Mouse (Mus musculus) G1E (cell line): ENCODE data around the gene Papolb. TPM values are rescaled to one million over a fixed set of nuclear protein-coding genes. Genes with fewer than 3 reads are reported as not detected.

Source experiments
- ATAC-seq: 2 replicates; pipeline ENCODE4 v1.8.0; 2016; ENCODE audit warnings: mild to moderate bottlenecking; ENCODE audit not compliant: insufficient number of reproducible peaks, poor library complexity, low FRiP score, severe bottlenecking; ENCODE audit errors: extremely low read depth
- DNase-seq: peaks from one replicate; pipeline ENCODE4 v3.0.0; 2012; ENCODE audit warnings: low spot score
- H3K27me3 ChIP-seq: 2 replicates; pipeline ENCODE4 v1.6.1; 2012; ENCODE audit warnings: mild to moderate bottlenecking, low read length, inconsistent platforms; ENCODE audit not compliant: insufficient read depth
- H3K36me3 ChIP-seq: replicated peaks from 2 replicates; pipeline ENCODE3; 2012; ENCODE audit warnings: mild to moderate bottlenecking, inconsistent platforms
- H3K4me1 ChIP-seq: 2 replicates; pipeline ENCODE4 v1.6.1; 2012; ENCODE audit warnings: low read depth, low read length, inconsistent platforms, mixed read lengths; ENCODE audit not compliant: insufficient read depth
- H3K4me3 ChIP-seq: 2 replicates; pipeline ENCODE4 v1.5.1; 2012; ENCODE audit warnings: low read depth, mild to moderate bottlenecking, inconsistent platforms, low read length, moderate library complexity, mixed read lengths
- H3K9me3 ChIP-seq: replicated peaks from 2 replicates; pipeline ENCODE4 v1.6.1; 2012; ENCODE audit warnings: inconsistent platforms
- CTCF ChIP-seq: IDR thresholded peaks from 2 replicates; pipeline ENCODE4 v1.5.1; 2012; ENCODE audit warnings: low read depth, low read length, inconsistent platforms, mixed read lengths
- GATA1 ChIP-seq: IDR thresholded peaks from 2 replicates; pipeline ENCODE4 v1.6.1; 2012; ENCODE audit warnings: borderline replicate concordance, low read length, inconsistent platforms, mixed read lengths
- GATA2 ChIP-seq: IDR thresholded peaks from 2 replicates; pipeline ENCODE4 v1.6.1; 2012; ENCODE audit warnings: low read depth, low read length, inconsistent platforms, borderline replicate concordance
- POLR2AphosphoS5 ChIP-seq: IDR thresholded peaks from 2 replicates; pipeline ENCODE4 v1.6.1; 2012; ENCODE audit warnings: low read depth, low read length, inconsistent platforms; ENCODE audit not compliant: insufficient replicate concordance
- TAL1 ChIP-seq: conservative IDR thresholded peaks from 2 replicates; pipeline ENCODE4 v1.6.1; 2012; ENCODE audit warnings: low read depth, low read length, inconsistent platforms, mixed read lengths
- polyA plus RNA-seq: library from polyadenylated mRNA; stranded (reverse); fragments of >175 nt; gene quantifications from 2 replicates; pipeline ENCODE4 v1.2.3, GENCODE M21; 2012
- total RNA-seq, 2 experiments: library from RNA; stranded (forward) in 1 of 2; stranded (reverse) in 1 of 2; fragments of 200-1000 nt in 1 of 2; fragments of >200 nt in 1 of 2; fragmentation: Nextera tagmentation in 1 of 2; gene quantifications; 2 replicates each; pipeline ENCODE4 v1.2.3; 2014 to 2017

Papolb gene
- total RNA-seq (2014; fragmentation: Nextera tagmentation) (not detected in 2 replicates), total RNA-seq (2017) (0.06 and 0.11 TPM in 2 replicates), polyA plus RNA-seq (not detected in 2 replicates)

- ATAC-seq (no peak), DNase-seq (no peak)
- Histone ChIP-seq H3K4me1 (no peaks in the 10 kb centered on the region), H3K4me3 (no peak within 1 kb of the TSS), H3K36me3 (no peaks in the 10 kb centered on the region), H3K9me3 (no peaks in the 10 kb centered on the region), H3K27me3 (peaks cover 13% of the 10 kb centered on the region)
- TF ChIP-seq GATA1 (no peak), POLR2AphosphoS5 (no peak), CTCF (no peak), TAL1 (no peak), GATA2 (no peak)
Observed at GRCm38 (mm10) chr5:142529915-142530314, at the start of gene Papolb. Gene Papolb, minus strand, starts transcription at chr5:142530076.

- Histone ChIP-seq H3K27me3 (peaks cover 13% of the 10 kb centered on the region), H3K4me1 (peaks cover 8% of the 10 kb centered on the region), H3K36me3 (no peaks in the 10 kb centered on the region), H3K9me3 (peaks cover 4% of the 10 kb centered on the region; the same call in 1 of the 2 replicates), H3K4me3 (no peak overlapping the region)
- TF ChIP-seq CTCF = no peak
- no peak for TF ChIP-seq GATA2
- TF ChIP-seq POLR2AphosphoS5 = no peak
- no peak for TF ChIP-seq TAL1
- TF ChIP-seq GATA1 = no peak
- DNase-seq = no peak
- ATAC-seq = no peak
Observed at GRCm38 (mm10) chr5:142578192-142578591, 48.3 kb upstream of the Papolb start.

- Histone ChIP-seq H3K9me3 (peaks cover 8% of the 10 kb centered on the region; the same call in 1 of the 2 replicates), H3K4me3 (no peak overlapping the region), H3K4me1 (peaks cover 8% of the 10 kb centered on the region), H3K36me3 (no peaks in the 10 kb centered on the region), H3K27me3 (peaks cover 10% of the 10 kb centered on the region)
- ATAC-seq = peak; percentile 75
- no peak for TF ChIP-seq GATA1
- TF ChIP-seq GATA2 = no peak
- no peak for TF ChIP-seq CTCF
- TF ChIP-seq TAL1 = no peak
- TF ChIP-seq POLR2AphosphoS5 = no peak
- no peak for DNase-seq
Observed at GRCm38 (mm10) chr5:142576832-142577231, 47.0 kb upstream of the Papolb start.

- Histone ChIP-seq H3K9me3 (peaks cover 8% of the 10 kb centered on the region; the same call in 1 of the 2 replicates), H3K36me3 (no peaks in the 10 kb centered on the region), H3K27me3 (peaks cover 5% of the 10 kb centered on the region), H3K4me1 (peaks cover 8% of the 10 kb centered on the region), H3K4me3 (no peak overlapping the region; the same call in 1 of the 2 replicates)
- no peak for TF ChIP-seq POLR2AphosphoS5
- TF ChIP-seq GATA1 = no peak
- no peak for TF ChIP-seq CTCF
- no peak for TF ChIP-seq TAL1
- TF ChIP-seq GATA2 = no peak
- ATAC-seq = no peak
- DNase-seq = no peak
Observed at GRCm38 (mm10) chr5:142574323-142575057, 44.6 kb upstream of the Papolb start.

GRCm38 (mm10) chr5:142564606-142565005 lies 34.7 kb upstream of the Papolb start:
- TF ChIP-seq CTCF (no peak), TAL1 (no peak), GATA2 (no peak), GATA1 (no peak), POLR2AphosphoS5 (no peak)
- no peak for ATAC-seq
- no peak overlapping the region for H3K4me3 ChIP-seq
- H3K36me3 ChIP-seq = no peaks in the 10 kb centered on the region
- no peak for DNase-seq
- H3K9me3 ChIP-seq = no peaks in the 10 kb centered on the region
- H3K4me1 ChIP-seq = no peaks in the 10 kb centered on the region
- peaks cover 10% of the 10 kb centered on the region for H3K27me3 ChIP-seq

- peaks cover 3% of the 10 kb centered on the region; the same call in 1 of the 2 replicates for H3K27me3 ChIP-seq
- H3K9me3 ChIP-seq = no peaks in the 10 kb centered on the region
- no peak overlapping the region for H3K4me3 ChIP-seq
- H3K36me3 ChIP-seq = no peaks in the 10 kb centered on the region
- ATAC-seq = no peak
- no peak for DNase-seq
- H3K4me1 ChIP-seq = no peaks in the 10 kb centered on the region
- TF ChIP-seq CTCF = no peak
- TF ChIP-seq GATA2 = no peak
- no peak for TF ChIP-seq TAL1
- TF ChIP-seq POLR2AphosphoS5 = no peak
- no peak for TF ChIP-seq GATA1
Observed at GRCm38 (mm10) chr5:142560261-142560660, 30.4 kb upstream of the Papolb start.
